Mouse (Mus musculus) neural tube, postnatal 0 days (tissue): Measurements from ENCODE around the gene Esrrg. TPM values are rescaled to one million over a fixed set of nuclear protein-coding genes. Genes with fewer than 3 reads are reported as not detected.

Experiments used
- polyA plus RNA-seq: library from polyadenylated mRNA; unstranded; fragments of >200 nt; fragmentation: Nextera tagmentation; extraction: Ambion mirVana; gene quantifications from 2 replicates; pipeline ENCODE4 v1.2.1, GENCODE M21; 2015

Esrrg gene
- 15.1 and 15.8 TPM in 2 replicates for polyA plus RNA-seq

DNA sequence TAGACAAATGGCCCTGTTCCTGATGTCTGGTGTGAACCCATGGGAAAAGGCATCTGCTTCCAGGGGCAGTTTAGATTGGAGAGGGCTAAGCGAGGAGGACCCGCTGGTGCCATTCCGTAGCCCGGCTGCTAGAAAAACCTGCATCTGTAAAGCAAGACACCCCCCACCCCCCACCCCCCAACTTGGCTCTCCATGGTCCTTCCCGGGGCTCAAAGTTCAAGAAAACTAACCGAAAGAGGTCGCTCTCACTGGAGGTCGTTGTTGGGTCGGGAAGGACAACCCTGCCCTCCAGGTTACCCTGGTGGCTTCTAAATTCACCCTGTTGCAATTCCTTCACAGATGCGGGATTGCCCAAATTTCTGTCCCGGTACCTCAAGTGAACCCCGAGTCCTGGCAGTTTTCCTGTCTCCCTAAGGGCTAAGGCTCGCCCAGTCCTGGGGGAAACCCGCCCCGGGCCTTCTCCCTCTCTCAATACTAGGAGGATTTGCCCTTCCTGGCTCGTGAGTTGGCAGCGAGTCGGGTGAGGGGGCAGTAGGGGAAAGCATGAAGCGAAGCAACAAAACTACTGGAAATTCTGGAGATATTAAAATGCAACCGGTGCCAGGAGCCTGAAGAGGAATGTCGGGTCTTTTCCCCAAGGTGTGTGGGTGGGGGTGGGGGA is at the start of gene Esrrg:
Gene Esrrg (plus strand): TSS at position 531 of the 661 bp plus-strand sequence.

DNA sequence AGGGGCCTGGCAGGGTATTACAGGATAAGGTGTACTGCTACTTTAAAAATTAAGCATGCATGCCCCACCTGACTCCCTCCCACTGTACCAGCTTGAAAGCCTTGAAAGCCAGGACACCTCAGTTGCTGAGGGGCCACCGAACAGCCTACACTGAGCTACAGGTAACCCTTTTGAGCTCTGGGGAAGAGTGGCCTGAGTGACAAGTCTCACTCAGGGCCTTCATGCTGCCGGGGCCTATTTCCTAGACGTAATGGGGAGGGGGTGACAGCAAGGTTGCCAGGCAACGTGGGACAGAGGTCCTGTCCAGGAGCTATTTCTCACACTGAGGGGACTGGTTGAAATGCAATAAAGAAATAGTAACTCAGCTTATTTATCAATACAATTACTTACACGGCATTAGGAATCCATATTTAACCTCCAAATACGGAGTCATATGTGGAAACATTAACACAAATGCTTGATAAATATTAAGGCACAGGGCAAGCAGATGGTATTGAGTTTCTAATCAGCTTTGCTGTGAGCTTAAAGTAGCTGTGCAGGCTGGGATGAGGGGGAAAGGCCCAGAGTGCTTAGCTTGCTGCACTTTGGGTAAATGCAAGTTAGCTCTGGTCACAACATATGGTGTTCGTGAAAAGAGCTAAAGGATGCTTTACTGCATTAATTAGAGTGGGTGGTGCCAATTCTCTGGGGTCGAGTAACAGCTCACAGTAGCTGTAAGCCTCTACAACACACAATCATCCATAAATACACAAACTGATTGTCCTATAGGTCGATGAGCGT is 653.5 kb downstream of the Esrrg start, which contains the start of gene Ush2a:
Gene Ush2a (plus strand): TSS at position 121 of the 780 bp plus-strand sequence.

